In genomic region chr11:29747881-29748280, GRCm38 (mm10) we compare ENCODE assay signal across 23 mouse cellular contexts.
"Had no signal": no experiment of that assay in that cellular context is flagged by ENCODE, and none has a peak within 500 bp of the region (broad histone marks: within the 10 kb centered on the region; RNA-seq: fewer than 3 reads in every experiment).

No protein-coding gene starts in this region.

- H3K4me3 ChIP-seq: heart, embryonic 10.5 days; heart, embryonic 12.5 days; hindbrain, embryonic 13.5 days; hindbrain, embryonic 15.5 days; kidney, embryonic 15.5 days; limb, embryonic 13.5 days; limb, embryonic 15.5 days; liver, embryonic 12.5 days had no signal

- H3K4me2 ChIP-seq: heart, embryonic 12.5 days; hindbrain, embryonic 13.5 days; hindbrain, embryonic 15.5 days; kidney, embryonic 15.5 days; limb, embryonic 13.5 days; limb, embryonic 15.5 days; liver, embryonic 12.5 days had no signal

- DNase-seq: gastrocnemius, postnatal 14 days; gastrocnemius, postnatal 36 days; heart, adult 18-20 months; heart, postnatal 10 days; kidney, adult 11 months; kidney, adult 2 months; kidney, adult 9 months; kidney, postnatal 14 days; kidney, postnatal 36 days; layer of hippocampus, adult 9-11 months; layer of hippocampus, postnatal 36 days; left cerebral cortex, postnatal 4 days had no signal

- H3K27ac ChIP-seq: heart, embryonic 10.5 days; hindbrain, embryonic 13.5 days; hindbrain, embryonic 15.5 days; hindbrain, postnatal 0 days; kidney, embryonic 15.5 days; kidney, postnatal 0 days; limb, embryonic 13.5 days; limb, embryonic 15.5 days; liver, embryonic 12.5 days; liver, embryonic 14.5 days had no signal

- H3K4me1 ChIP-seq: hindbrain, embryonic 13.5 days; hindbrain, embryonic 15.5 days; limb, embryonic 13.5 days; limb, embryonic 15.5 days; liver, embryonic 12.5 days had no signal

- H3K27me3 ChIP-seq: heart, embryonic 12.5 days; hindbrain, embryonic 13.5 days; hindbrain, embryonic 15.5 days; kidney, embryonic 15.5 days; limb, embryonic 13.5 days; limb, embryonic 15.5 days; liver, embryonic 12.5 days had no signal
